Mouse (Mus musculus) liver, postnatal 0 days (tissue): ENCODE measurements around the gene Gm49369. TPM values are rescaled to one million over a fixed set of nuclear protein-coding genes. Genes with fewer than 3 reads are reported as not detected.
"Not testable (repeated sequence)": the region's sequence is repeated elsewhere in the genome, so short reads cannot be mapped to it uniquely, and the experiment has no call there.

ENCODE experiments used
- ATAC-seq: fragments of 200-750 bp; cut with Nextera tagmentation; 2 replicates; pipeline ENCODE4 v1.8.0; 2017; ENCODE audit warnings: mild to moderate bottlenecking, moderate library complexity
- DNase-seq: peaks from one replicate; pipeline ENCODE4 v3.0.0-alpha.2; 2016
- H3K27ac ChIP-seq: fragments of 300-500 bp; sonication (generic); 2 replicates; pipeline ENCODE4 v1.5.1; 2014; ENCODE audit warnings: antibody characterized with exemption, moderate library complexity, mild to moderate bottlenecking, low read depth
- H3K27me3 ChIP-seq: fragments of 300-500 bp; sonication (generic); 2 replicates; pipeline ENCODE4 v1.6.1; 2014; ENCODE audit warnings: low read length, control low read depth, mixed read lengths; ENCODE audit not compliant: insufficient read depth
- H3K36me3 ChIP-seq: fragments of 300-500 bp; sonication (generic); replicated peaks from 2 replicates; pipeline ENCODE4 v1.6.1; 2014; ENCODE audit warnings: mild to moderate bottlenecking, control low read depth, low read length, moderate library complexity, mixed read lengths; ENCODE audit not compliant: insufficient read depth
- H3K4me1 ChIP-seq: fragments of 300-500 bp; sonication (generic); 2 replicates; pipeline ENCODE4 v1.6.1; 2014; ENCODE audit warnings: antibody characterized with exemption, mild to moderate bottlenecking, control low read depth; ENCODE audit not compliant: insufficient read depth
- H3K4me2 ChIP-seq: fragments of 300-500 bp; sonication (generic); 2 replicates; pipeline ENCODE4 v1.6.1; 2014; ENCODE audit warnings: low read depth, mild to moderate bottlenecking, low read length, moderate library complexity, mixed read lengths
- H3K4me3 ChIP-seq: fragments of 300-500 bp; sonication (generic); 2 replicates; pipeline ENCODE4 v1.5.1; 2014; ENCODE audit warnings: low read depth, low read length
- H3K9ac ChIP-seq: fragments of 300-500 bp; sonication (generic); replicated peaks from 2 replicates; pipeline ENCODE4 v1.6.1; 2014; ENCODE audit warnings: mild to moderate bottlenecking, moderate library complexity
- H3K9me3 ChIP-seq: fragments of 300-500 bp; sonication (generic); 2 replicates; pipeline ENCODE4 v1.6.1; 2016; ENCODE audit warnings: mild to moderate bottlenecking, control low read depth, low read length, mixed read lengths
- CTCF ChIP-seq: sonication (generic); IDR thresholded peaks from 2 replicates; pipeline ENCODE4 v1.5.1; 2016; ENCODE audit warnings: antibody characterized with exemption, low read depth
- EP300 ChIP-seq: IDR thresholded peaks from 2 replicates; pipeline ENCODE4 v1.6.1; 2016; ENCODE audit warnings: antibody characterized with exemption, low read depth, mild to moderate bottlenecking
- WGBS: fragments of 180-500 bp; shearing (Covaris S2); extraction: QIAGEN DNeasy Blood & Tissue Kit; methylation state at CpG from one replicate; pipeline ENCODE4 v1.1.7; 2014; ENCODE audit not compliant: insufficient replicate concordance; 5-methylcytosine and 5-hydroxymethylcytosine counted together
- polyA plus RNA-seq: library from polyadenylated mRNA; unstranded; fragments of >200 nt; fragmentation: Nextera tagmentation; extraction: Ambion mirVana; gene quantifications from 2 replicates; pipeline ENCODE4 v1.2.1, GENCODE M21; 2015

The Gm49369 gene
- polyA plus RNA-seq, 1 experiment from 2014 or later, result not detected

DNA sequence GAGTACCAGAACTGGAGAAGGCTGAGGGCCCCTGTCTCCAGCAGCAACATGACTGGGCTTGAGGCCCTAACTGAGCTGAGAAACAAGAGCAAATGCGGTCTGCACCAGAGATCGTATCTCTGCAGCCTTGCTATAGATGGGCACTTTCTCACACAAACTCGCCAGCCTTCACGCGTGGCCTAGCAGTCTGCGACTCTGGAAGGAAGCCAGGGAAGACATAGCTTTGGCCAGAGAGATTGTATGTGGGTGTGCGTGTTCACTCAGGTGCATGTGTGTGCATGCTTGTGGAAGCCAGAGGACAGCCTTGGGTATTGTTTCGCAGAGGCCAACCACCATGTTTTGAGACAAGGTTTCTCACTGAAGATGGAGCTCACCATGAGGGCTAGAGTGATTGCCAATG lies 26.2 kb upstream of the Gm49369 start:
- TF ChIP-seq EP300, result no peak
- TF ChIP-seq CTCF, result no peak
- no peaks in the 10 kb centered on the region for H3K36me3 ChIP-seq
- ATAC-seq (no peak), DNase-seq (no peak)
- H3K4me2 ChIP-seq, result no peak overlapping the region
- no peaks in the 10 kb centered on the region for H3K4me1 ChIP-seq
- H3K27ac ChIP-seq, result no peak overlapping the region
- H3K4me3 ChIP-seq, result no peak overlapping the region
- WGBS, result 90% methylated on average over 8 of the region's 8 CpGs
- H3K27me3 ChIP-seq, result no peaks in the 10 kb centered on the region
- no peaks in the 10 kb centered on the region for H3K9me3 ChIP-seq
- no peak overlapping the region for H3K9ac ChIP-seq

GRCm38 (mm10) chr7:142407935-142408334 lies 25.5 kb upstream of the Gm49369 start:
- no peak for ATAC-seq
- no peak for DNase-seq
- Histone ChIP-seq H3K4me3 (no peak overlapping the region), H3K9me3 (no peaks in the 10 kb centered on the region), H3K36me3 (no peaks in the 10 kb centered on the region), H3K27me3 (no peaks in the 10 kb centered on the region), H3K4me1 (no peaks in the 10 kb centered on the region), H3K4me2 (no peak overlapping the region), H3K9ac (no peak overlapping the region), H3K27ac (no peak overlapping the region)
- WGBS, result 57% methylated on average over 4 of the region's 4 CpGs
- TF ChIP-seq CTCF (peak; percentile 34), EP300 (no peak)

DNA sequence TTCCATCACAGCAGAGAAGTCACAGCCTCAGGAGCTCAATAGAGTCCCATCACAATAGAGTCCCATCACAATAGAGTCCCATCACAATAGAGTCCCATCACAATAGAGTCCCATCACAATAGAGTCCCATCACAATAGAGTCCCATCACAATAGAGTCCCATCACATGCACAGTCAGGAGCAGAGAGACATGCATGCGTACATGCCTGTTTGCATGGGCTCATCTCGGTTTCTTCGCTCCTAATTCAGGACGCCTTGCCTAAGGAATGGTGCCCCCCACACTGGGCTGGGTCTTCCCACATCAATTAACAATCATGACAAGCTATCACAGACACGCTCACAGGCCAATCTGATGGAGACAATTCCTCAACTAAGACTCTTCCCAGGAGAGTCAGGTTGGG lies 22.7 kb upstream of the Gm49369 start:
- not testable (repeated sequence) for H3K36me3 ChIP-seq, H3K4me3 ChIP-seq, H3K4me2 ChIP-seq, H3K9ac ChIP-seq, DNase-seq, H3K9me3 ChIP-seq, H3K4me1 ChIP-seq, H3K27ac ChIP-seq, ATAC-seq, H3K27me3 ChIP-seq
- WGBS, result 87% methylated on average over 5 of the region's 5 CpGs

DNA sequence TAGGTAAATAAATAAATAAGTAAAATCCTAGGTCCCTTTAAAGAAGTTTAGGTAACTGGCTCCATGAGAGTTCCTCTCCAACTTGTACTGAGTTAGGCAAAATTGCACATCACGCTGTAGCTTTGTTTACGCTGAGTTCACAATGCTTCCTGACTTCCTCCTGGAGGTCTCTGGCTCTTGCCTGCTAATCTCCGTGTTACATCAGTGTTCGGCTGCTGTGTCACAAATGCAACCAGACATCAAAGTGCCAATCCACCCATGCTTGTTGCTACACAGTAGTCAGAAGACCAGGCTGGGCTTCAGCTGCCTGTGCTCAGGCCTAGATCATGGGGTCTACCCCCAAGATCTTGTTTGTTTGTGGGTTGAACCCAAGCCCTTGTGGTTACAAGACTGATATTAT lies 21.1 kb upstream of the Gm49369 start:
- H3K4me2 ChIP-seq, result no peak overlapping the region
- H3K36me3 ChIP-seq, result no peaks in the 10 kb centered on the region
- H3K27me3 ChIP-seq, result no peaks in the 10 kb centered on the region
- no peak overlapping the region for H3K9ac ChIP-seq
- DNase-seq (peak; percentile 28), ATAC-seq (peak; percentile 42; the same call in 1 of the 2 replicates)
- H3K27ac ChIP-seq, result 0 out of 2 replicates have a peak overlapping the region, but pooled peaks have one; percentile 1
- no peak overlapping the region for H3K4me3 ChIP-seq
- WGBS, result 35% methylated on average over 4 of the region's 4 CpGs
- TF ChIP-seq EP300 (no peak), CTCF (no peak)
- H3K4me1 ChIP-seq, result peaks cover 13% of the 10 kb centered on the region
- H3K9me3 ChIP-seq, result no peaks in the 10 kb centered on the region

DNA sequence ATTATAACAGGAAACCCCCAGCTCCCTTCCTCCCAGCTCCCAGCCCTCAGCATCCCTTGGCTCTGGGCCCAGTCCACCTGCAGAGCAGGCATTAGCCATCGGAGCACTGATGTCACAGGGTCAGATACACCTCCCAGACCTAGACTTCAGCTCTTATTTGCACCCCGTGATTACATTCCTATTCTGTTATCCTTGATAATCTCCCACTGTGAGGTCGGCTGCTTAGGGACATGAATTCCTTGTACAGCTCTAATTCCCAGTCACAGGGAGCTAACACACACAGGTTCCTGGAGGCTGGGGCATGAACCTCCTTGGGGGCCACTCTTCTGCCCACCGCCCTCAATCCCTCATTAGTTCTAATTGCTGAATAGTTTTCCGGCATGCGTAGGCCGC lies 18.3 kb upstream of the Gm49369 start:
- Histone ChIP-seq H3K27ac (no peak overlapping the region), H3K9me3 (no peaks in the 10 kb centered on the region), H3K4me2 (no peak overlapping the region), H3K27me3 (no peaks in the 10 kb centered on the region), H3K36me3 (no peaks in the 10 kb centered on the region), H3K4me1 (peaks cover 29% of the 10 kb centered on the region), H3K4me3 (no peak overlapping the region), H3K9ac (no peak overlapping the region)
- no peak for TF ChIP-seq CTCF
- no peak for TF ChIP-seq EP300
- 66% methylated on average over 7 of the region's 7 CpGs for WGBS
- ATAC-seq (no peak), DNase-seq (no peak)

DNA sequence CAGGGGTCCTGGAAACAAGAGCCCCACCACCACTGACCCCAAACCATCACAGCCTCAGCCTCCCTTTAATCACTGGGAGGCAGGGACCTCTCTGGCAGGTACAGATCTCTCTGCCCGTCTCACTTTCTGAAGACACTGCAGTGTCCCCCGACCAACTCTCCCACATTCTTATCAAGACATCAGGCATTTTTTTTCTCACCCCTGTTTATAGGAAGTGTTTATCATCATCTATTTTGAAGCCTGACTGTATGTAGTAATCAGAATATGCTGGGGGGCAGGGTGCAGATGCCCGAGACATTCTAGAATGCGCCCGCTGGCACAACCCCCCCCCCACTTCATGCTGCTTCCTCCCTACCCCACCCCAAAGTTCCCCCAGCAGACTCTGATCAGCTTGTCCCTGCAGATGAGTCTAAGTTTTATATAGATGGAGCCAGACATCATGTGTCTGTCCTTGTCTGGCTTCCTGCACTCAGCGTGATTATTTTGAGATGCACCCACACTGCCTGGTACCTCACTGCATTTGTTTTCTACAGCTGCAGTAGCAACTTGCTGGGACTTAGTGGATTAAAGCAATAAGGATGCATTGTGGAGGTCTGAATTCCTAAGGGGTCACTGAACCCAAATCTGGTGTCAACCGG lies 17.8 kb upstream of the Gm49369 start:
- Histone ChIP-seq H3K9ac (no peak overlapping the region), H3K4me3 (no peak overlapping the region), H3K27me3 (no peaks in the 10 kb centered on the region), H3K36me3 (no peaks in the 10 kb centered on the region), H3K9me3 (no peaks in the 10 kb centered on the region), H3K4me1 (peaks cover 30% of the 10 kb centered on the region), H3K4me2 (no peak overlapping the region), H3K27ac (peak overlapping the region; percentile 58)
- no peak for DNase-seq
- TF ChIP-seq EP300, result no peak
- no peak for TF ChIP-seq CTCF
- 59% methylated on average over 7 of the region's 7 CpGs for WGBS
- ATAC-seq, result no peak

DNA sequence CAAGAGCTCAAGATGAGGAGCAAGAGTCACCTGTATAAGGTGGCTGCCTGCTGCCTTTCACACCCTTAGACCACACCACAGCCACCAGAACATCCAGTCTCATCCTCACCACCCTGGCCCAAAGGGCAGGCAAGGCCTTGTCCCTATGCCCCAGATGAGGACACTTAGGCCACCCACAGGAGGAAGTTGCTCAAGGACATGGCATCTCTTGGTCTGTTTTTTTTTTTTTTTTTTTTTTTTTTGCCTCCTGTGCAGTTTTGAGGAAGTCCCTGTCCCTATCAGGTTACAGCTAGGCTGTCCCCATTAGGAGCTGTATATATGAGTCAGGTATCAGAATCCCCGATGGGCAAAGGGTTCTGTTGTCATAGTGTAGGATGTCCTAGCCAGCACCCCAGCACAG lies 16.8 kb upstream of the Gm49369 start:
- H3K9ac ChIP-seq, result no peak overlapping the region
- TF ChIP-seq CTCF (no peak), EP300 (no peak)
- no peak overlapping the region for H3K4me2 ChIP-seq
- no peaks in the 10 kb centered on the region for H3K27me3 ChIP-seq
- ATAC-seq (peak; percentile 48), DNase-seq (no peak)
- peak overlapping the region; percentile 78 for H3K27ac ChIP-seq
- H3K36me3 ChIP-seq, result no peaks in the 10 kb centered on the region
- H3K9me3 ChIP-seq, result no peaks in the 10 kb centered on the region
- no peak overlapping the region for H3K4me3 ChIP-seq
- H3K4me1 ChIP-seq, result peaks cover 40% of the 10 kb centered on the region
- 55% methylated on average over 1 of the region's 1 CpGs for WGBS
